Mouse (Mus musculus) stomach, embryonic 14.5 days (tissue): ENCODE data around the gene Map3k1. TPM values are rescaled to one million over a fixed set of nuclear protein-coding genes. Genes with fewer than 3 reads are reported as not detected.

Experiments
- ATAC-seq: fragments of 200-750 bp; cut with Nextera tagmentation; 2 replicates; pipeline ENCODE4 v1.8.0; 2017; ENCODE audit warnings: low read depth, moderate TSS enrichment; ENCODE audit not compliant: insufficient number of reproducible peaks, insufficient read depth, low FRiP score
- H3K27ac ChIP-seq: fragments of 300-500 bp; sonication (generic); 2 replicates; pipeline ENCODE4 v1.5.1; 2014; ENCODE audit warnings: mild to moderate bottlenecking, low read length, moderate library complexity, mixed read lengths
- H3K27me3 ChIP-seq: fragments of 300-500 bp; sonication (generic); 2 replicates; pipeline ENCODE4 v1.6.1; 2014; ENCODE audit warnings: low read length, control low read depth, mixed read lengths; ENCODE audit not compliant: control insufficient read depth, insufficient read depth
- H3K36me3 ChIP-seq: fragments of 300-500 bp; sonication (generic); 2 replicates; pipeline ENCODE4 v1.6.1; 2014; ENCODE audit warnings: mild to moderate bottlenecking, control low read depth, low read length, moderate library complexity, mixed read lengths; ENCODE audit not compliant: control insufficient read depth, insufficient read depth
- H3K4me1 ChIP-seq: fragments of 300-500 bp; sonication (generic); 2 replicates; pipeline ENCODE4 v1.6.1; 2014; ENCODE audit warnings: low read length, control low read depth, mixed read lengths; ENCODE audit not compliant: control insufficient read depth, insufficient read depth
- H3K4me2 ChIP-seq: fragments of 300-500 bp; sonication (generic); replicated peaks from 2 replicates; pipeline ENCODE4 v1.6.1; 2014; ENCODE audit warnings: low read depth, low read length, control low read depth
- H3K4me3 ChIP-seq: fragments of 300-500 bp; sonication (generic); 2 replicates; pipeline ENCODE4 v1.5.1; 2014; ENCODE audit warnings: low read depth, low read length, control low read depth
- H3K9ac ChIP-seq: fragments of 300-500 bp; sonication (generic); replicated peaks from 2 replicates; pipeline ENCODE4 v1.6.1; 2014; ENCODE audit warnings: low read depth, mild to moderate bottlenecking, control low read depth, low read length, moderate library complexity, mixed read lengths
- H3K9me3 ChIP-seq: fragments of 300-500 bp; sonication (generic); 2 replicates; pipeline ENCODE4 v1.6.1; 2016; ENCODE audit warnings: low read depth, low read length, control low read depth; ENCODE audit not compliant: control insufficient read depth
- WGBS: fragments of 180-500 bp; shearing (Covaris S2); extraction: QIAGEN DNeasy Blood & Tissue Kit; methylation state at CpG from one replicate; pipeline ENCODE4 v1.1.7; 2014; 5-methylcytosine and 5-hydroxymethylcytosine counted together
- polyA plus RNA-seq: library from polyadenylated mRNA; unstranded; fragments of >200 nt; fragmentation: Nextera tagmentation; extraction: Ambion mirVana; gene quantifications from 2 replicates; pipeline ENCODE4 v1.2.1, GENCODE M21; 2014

The Map3k1 gene
- polyA plus RNA-seq, 1 experiment from 2014 or later, result 32.0 TPM

DNA sequence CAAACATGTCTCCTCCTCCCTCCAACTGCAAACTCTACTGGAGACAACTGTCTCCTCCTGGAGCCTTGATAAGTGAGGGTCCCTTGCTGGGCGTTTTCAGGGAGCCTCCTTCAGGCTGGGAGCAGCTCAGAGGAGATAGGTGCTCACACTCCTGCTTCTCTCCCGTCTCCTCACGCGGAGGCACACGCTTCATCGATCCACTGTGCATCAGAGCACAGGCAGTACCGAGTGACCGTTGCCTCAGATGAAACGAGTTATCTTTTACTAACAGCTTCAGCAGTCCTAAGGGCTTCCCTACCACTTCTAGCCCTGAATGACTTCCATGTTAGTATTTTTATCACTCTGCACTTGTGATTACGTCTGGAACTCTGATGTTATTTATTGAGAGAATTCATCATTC is 30.9 kb downstream of the Map3k1 start:
- no peak for ATAC-seq
- Histone ChIP-seq H3K9ac (no peak overlapping the region), H3K4me1 (peaks cover 8% of the 10 kb centered on the region; the same call in 1 of the 2 replicates), H3K27me3 (no peaks in the 10 kb centered on the region), H3K4me3 (no peak overlapping the region), H3K27ac (no peak overlapping the region), H3K4me2 (no peak overlapping the region), H3K9me3 (no peaks in the 10 kb centered on the region), H3K36me3 (peaks cover 20% of the 10 kb centered on the region)
- WGBS, result 74% methylated on average over 10 of the region's 10 CpGs

GRCm38 (mm10) chr13:111777179-111777578 is 31.6 kb downstream of the Map3k1 start:
- no peak for ATAC-seq
- 45% methylated on average over 7 of the region's 7 CpGs for WGBS

GRCm38 (mm10) chr13:111772075-111772474 is 36.7 kb downstream of the Map3k1 start:
- H3K27ac ChIP-seq, result no peak overlapping the region
- no peaks in the 10 kb centered on the region for H3K4me1 ChIP-seq
- no peaks in the 10 kb centered on the region for H3K27me3 ChIP-seq
- WGBS, result 93% methylated on average over 8 of the region's 8 CpGs
- H3K4me3 ChIP-seq, result no peak overlapping the region
- H3K9ac ChIP-seq, result no peak overlapping the region
- no peaks in the 10 kb centered on the region for H3K9me3 ChIP-seq
- H3K36me3 ChIP-seq, result peaks cover 61% of the 10 kb centered on the region
- no peak for ATAC-seq
- H3K4me2 ChIP-seq, result no peak overlapping the region

More at GRCm38 (mm10) chr13:111777179-111777578, 31.6 kb downstream of the Map3k1 start:
- no peaks in the 10 kb centered on the region for H3K27me3 ChIP-seq
- no peak overlapping the region for H3K9ac ChIP-seq
- no peak overlapping the region for H3K4me3 ChIP-seq
- no peak overlapping the region for H3K4me2 ChIP-seq
- H3K36me3 ChIP-seq, result peaks cover 26% of the 10 kb centered on the region
- H3K4me1 ChIP-seq, result peaks cover 8% of the 10 kb centered on the region; the same call in 1 of the 2 replicates
- H3K27ac ChIP-seq, result no peak overlapping the region
- no peaks in the 10 kb centered on the region for H3K9me3 ChIP-seq

DNA sequence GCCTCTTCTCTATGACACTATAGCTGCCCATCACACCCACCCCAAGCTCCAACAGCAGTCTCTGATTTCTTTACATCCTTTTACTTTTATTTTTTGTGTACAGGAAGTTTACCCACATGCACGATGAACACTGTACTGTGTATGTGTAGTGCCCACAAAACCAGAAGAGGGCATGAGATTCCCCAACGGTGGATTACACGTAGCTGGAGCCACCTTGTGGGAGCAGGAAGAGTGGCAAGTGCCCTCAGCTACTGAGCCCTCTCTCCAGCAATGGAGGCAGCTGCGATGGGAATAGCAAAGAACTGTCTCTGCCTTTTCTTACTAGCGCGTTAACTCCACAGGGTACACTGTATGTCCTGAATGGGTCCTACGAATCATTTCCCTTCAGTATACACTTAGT is 37.6 kb downstream of the Map3k1 start:
- WGBS, result 61% methylated on average over 7 of the region's 7 CpGs
- no peaks in the 10 kb centered on the region for H3K27me3 ChIP-seq
- no peak overlapping the region for H3K4me3 ChIP-seq
- H3K9ac ChIP-seq, result no peak overlapping the region
- no peaks in the 10 kb centered on the region for H3K9me3 ChIP-seq
- H3K27ac ChIP-seq, result no peak overlapping the region
- H3K4me2 ChIP-seq, result no peak overlapping the region
- H3K4me1 ChIP-seq, result no peaks in the 10 kb centered on the region
- H3K36me3 ChIP-seq, result peaks cover 69% of the 10 kb centered on the region
- no peak for ATAC-seq

DNA sequence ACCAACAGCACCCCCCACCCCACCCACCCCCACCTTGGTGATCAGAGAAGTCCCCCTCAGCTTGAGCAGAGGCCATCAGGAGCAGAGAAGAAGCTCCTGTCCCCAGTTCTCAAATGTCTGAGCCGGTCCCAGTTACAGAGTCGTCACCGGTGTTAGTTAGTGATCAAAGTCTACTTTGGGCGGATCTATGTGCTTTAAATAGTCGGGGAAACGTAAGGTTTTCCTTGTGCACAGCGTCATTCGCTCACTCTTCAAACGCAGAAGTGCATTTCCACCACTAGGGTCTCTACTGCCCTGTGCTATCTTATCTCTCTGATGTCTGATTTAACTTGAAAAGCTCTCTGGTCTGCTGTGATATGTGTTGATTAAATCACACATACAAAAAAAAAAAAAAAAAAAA is 38.0 kb downstream of the Map3k1 start:
- Histone ChIP-seq H3K4me3 (no peak overlapping the region), H3K27me3 (no peaks in the 10 kb centered on the region), H3K9ac (no peak overlapping the region), H3K27ac (no peak overlapping the region), H3K9me3 (no peaks in the 10 kb centered on the region), H3K4me1 (no peaks in the 10 kb centered on the region), H3K36me3 (peaks cover 73% of the 10 kb centered on the region), H3K4me2 (no peak overlapping the region)
- no peak for ATAC-seq
- WGBS, result 93% methylated on average over 9 of the region's 9 CpGs

GRCm38 (mm10) chr13:111762526-111762925 is 46.3 kb downstream of the Map3k1 start:
- no peak for ATAC-seq
- Histone ChIP-seq H3K9ac (no peak overlapping the region), H3K4me2 (no peak overlapping the region), H3K9me3 (no peaks in the 10 kb centered on the region), H3K36me3 (peaks cover 87% of the 10 kb centered on the region), H3K4me1 (no peaks in the 10 kb centered on the region), H3K4me3 (no peak overlapping the region), H3K27ac (no peak overlapping the region), H3K27me3 (no peaks in the 10 kb centered on the region)
- 90% methylated on average over 12 of the region's 12 CpGs for WGBS

- Histone ChIP-seq H3K9ac (no peak overlapping the region), H3K4me2 (no peak overlapping the region), H3K4me1 (no peaks in the 10 kb centered on the region), H3K9me3 (no peaks in the 10 kb centered on the region), H3K27ac (no peak overlapping the region), H3K27me3 (no peaks in the 10 kb centered on the region), H3K36me3 (peaks cover 90% of the 10 kb centered on the region), H3K4me3 (no peak overlapping the region)
- no peak for ATAC-seq
- WGBS, result 95% methylated on average over 6 of the region's 6 CpGs
These were observed 51.8 kb downstream of the Map3k1 start for GRCm38 (mm10) chr13:111756986-111757385.

- Histone ChIP-seq H3K27ac (no peak overlapping the region), H3K4me3 (no peak overlapping the region), H3K4me2 (no peak overlapping the region), H3K36me3 (peaks cover 90% of the 10 kb centered on the region), H3K4me1 (no peaks in the 10 kb centered on the region), H3K9ac (no peak overlapping the region), H3K9me3 (no peaks in the 10 kb centered on the region), H3K27me3 (no peaks in the 10 kb centered on the region)
- no peak for ATAC-seq
- WGBS, result 98% methylated on average over 15 of the region's 15 CpGs
These were observed 52.9 kb downstream of the Map3k1 start for GRCm38 (mm10) chr13:111755937-111756336.

DNA sequence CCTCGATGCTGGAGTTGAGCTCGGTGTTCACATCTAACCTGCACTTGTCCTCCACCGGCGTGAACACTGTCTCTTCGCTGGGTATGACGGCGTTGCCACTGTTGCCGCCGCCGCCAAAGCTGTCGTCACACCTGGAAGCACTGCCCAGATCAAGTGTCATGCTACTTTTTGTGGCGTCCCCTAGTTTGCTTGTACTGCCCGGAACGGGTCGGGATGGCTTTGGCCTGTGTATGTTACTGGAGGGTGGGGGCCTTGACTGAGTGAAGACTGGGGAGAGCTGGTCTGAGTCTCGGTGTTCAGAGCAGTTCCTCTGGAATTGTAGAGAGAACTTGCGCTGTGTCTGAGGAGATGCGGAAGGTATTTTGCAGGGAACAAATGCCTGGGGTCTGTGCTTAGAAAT is 53.4 kb downstream of the Map3k1 start:
- no peak overlapping the region for H3K4me2 ChIP-seq
- 97% methylated on average over 18 of the region's 18 CpGs for WGBS
- H3K27ac ChIP-seq, result no peak overlapping the region

More for the DNA sequence above, 53.4 kb downstream of the Map3k1 start:
- ATAC-seq, result peak; percentile 28; the same call in 1 of the 2 replicates
- Histone ChIP-seq H3K4me3 (no peak overlapping the region), H3K4me1 (no peaks in the 10 kb centered on the region), H3K36me3 (peaks cover 90% of the 10 kb centered on the region), H3K27me3 (no peaks in the 10 kb centered on the region), H3K9ac (no peak overlapping the region), H3K9me3 (no peaks in the 10 kb centered on the region)
